Mouse (Mus musculus): ENCODE data around the gene Sept5. TPM values are rescaled to one million over a fixed set of nuclear protein-coding genes. Genes with fewer than 3 reads are reported as not detected.

The Sept5 gene
- total and polyA plus RNA-seq, 2 experiments from 2014 or later = 3.8 to 8.7 TPM

DNA sequence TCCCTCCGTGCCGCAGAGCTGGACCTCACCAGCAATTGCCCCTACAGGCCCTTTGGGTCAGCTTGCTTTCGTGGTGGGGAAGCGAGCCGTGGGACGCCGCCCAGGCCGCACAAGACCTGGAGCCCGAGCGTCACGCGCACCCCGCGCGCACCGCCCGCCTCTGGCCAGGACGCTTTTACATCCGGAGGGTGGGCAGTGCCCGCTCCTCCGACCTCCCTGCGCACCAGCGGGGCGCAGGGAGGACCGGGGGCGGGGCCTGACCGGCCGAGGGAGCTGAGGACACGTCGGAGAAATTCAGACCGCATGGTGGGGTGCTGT lies 41.1 kb downstream of the Sept5 start:
- Histone ChIP-seq H3K9ac (replicated peaks; ENCODE audit: low read depth, low read length) (no peak overlapping the region), H3K4me3 (ENCODE audit: low read depth, low read length) (no peak overlapping the region), H3K27me3 (ENCODE audit: control insufficient read depth, insufficient read depth, low read length) (peaks cover 96% of the 10 kb centered on the region), H3K9me3 (replicated peaks; ENCODE audit: control insufficient read depth, low read length) (no peaks in the 10 kb centered on the region), H3K36me3 (replicated peaks; ENCODE audit: control insufficient read depth, insufficient read depth, low read length) (no peaks in the 10 kb centered on the region), H3K4me1 (ENCODE audit: control insufficient read depth, insufficient read depth) (peaks cover 10% of the 10 kb centered on the region), H3K4me2 (ENCODE audit: low read depth, low read length) (no peak overlapping the region), H3K27ac (ENCODE audit: low read depth) (no peak overlapping the region)
- no peak for DNase-seq (ENCODE audit: low spot score)
- TF ChIP-seq EP300 (IDR thresholded peaks at IDR 0.05; ENCODE audit: low read depth) (no peak), CTCF (IDR thresholded peaks at IDR 0.05; ENCODE audit: low read depth) (no peak)
- no peak for ATAC-seq (ENCODE audit: insufficient read depth, low read depth)
- 21% methylated on average over 30 of the region's 31 CpGs for whole genome bisulfite sequencing

DNA sequence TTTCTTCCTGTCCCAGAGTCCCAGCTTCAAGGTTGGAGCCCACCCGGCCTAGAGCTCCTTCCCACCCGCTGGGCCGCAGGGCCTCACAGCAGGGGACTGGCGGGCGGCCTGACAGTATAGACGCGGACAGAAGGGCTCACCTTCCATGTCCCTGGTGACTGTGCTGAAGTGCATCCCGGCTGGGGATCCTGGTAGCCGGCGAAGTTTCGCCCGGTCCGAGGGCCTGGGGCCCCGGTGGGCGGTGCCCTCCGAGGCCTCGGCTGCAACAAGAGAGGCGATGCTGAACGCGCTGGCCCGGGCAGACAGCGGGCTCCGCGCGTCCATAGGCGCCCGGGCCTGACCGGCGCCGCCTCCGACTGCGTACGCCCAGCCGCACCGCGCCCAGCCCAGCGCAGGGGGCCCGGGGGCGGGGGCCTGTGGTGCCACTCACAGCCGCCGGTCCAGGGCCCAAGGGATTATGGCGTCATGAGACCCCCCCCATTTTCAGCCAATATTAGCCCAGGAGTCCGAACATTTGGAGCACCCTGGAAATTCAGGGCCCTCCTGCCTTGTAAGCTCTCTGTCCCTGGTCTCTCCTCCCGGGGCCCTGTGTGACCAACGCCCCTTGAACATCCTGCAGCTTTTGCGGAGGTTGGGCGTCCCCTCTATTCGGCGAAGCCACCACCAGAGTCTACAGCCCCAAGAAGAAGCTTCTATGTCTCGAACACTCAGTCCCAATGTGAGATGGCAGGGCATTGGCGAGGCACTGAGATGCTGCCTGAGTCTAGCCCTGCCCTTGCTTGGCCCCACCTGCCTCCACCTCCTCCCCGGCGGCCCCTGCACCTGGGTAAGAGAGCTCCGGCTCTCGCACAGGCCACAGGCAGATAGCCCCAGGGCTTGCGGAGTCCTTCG lies 41.7 kb downstream of the Sept5 start:
- H3K4me3 ChIP-seq (ENCODE audit: low read depth, low read length) = peak overlapping the region; percentile 51
- no peak for ATAC-seq (ENCODE audit: insufficient read depth, low read depth)
- TF ChIP-seq EP300 (IDR thresholded peaks at IDR 0.05; ENCODE audit: low read depth) (no peak), CTCF (IDR thresholded peaks at IDR 0.05; ENCODE audit: low read depth) (no peak)
- H3K27ac ChIP-seq (ENCODE audit: low read depth) = no peak overlapping the region
- 7% methylated on average over 54 of the region's 57 CpGs for WGBS
- H3K9ac ChIP-seq (replicated peaks; ENCODE audit: low read depth, low read length) = no peak overlapping the region
- H3K4me1 ChIP-seq (ENCODE audit: control insufficient read depth, insufficient read depth) = peaks cover 10% of the 10 kb centered on the region
- no peak for DNase-seq (ENCODE audit: low spot score)
- peaks cover 96% of the 10 kb centered on the region for H3K27me3 ChIP-seq (ENCODE audit: control insufficient read depth, insufficient read depth, low read length)
- H3K9me3 ChIP-seq (replicated peaks; ENCODE audit: control insufficient read depth, low read length) = no peaks in the 10 kb centered on the region
- H3K36me3 ChIP-seq (replicated peaks; ENCODE audit: control insufficient read depth, insufficient read depth, low read length) = no peaks in the 10 kb centered on the region
- H3K4me2 ChIP-seq (ENCODE audit: low read depth, low read length) = peak overlapping the region; percentile 29

DNA sequence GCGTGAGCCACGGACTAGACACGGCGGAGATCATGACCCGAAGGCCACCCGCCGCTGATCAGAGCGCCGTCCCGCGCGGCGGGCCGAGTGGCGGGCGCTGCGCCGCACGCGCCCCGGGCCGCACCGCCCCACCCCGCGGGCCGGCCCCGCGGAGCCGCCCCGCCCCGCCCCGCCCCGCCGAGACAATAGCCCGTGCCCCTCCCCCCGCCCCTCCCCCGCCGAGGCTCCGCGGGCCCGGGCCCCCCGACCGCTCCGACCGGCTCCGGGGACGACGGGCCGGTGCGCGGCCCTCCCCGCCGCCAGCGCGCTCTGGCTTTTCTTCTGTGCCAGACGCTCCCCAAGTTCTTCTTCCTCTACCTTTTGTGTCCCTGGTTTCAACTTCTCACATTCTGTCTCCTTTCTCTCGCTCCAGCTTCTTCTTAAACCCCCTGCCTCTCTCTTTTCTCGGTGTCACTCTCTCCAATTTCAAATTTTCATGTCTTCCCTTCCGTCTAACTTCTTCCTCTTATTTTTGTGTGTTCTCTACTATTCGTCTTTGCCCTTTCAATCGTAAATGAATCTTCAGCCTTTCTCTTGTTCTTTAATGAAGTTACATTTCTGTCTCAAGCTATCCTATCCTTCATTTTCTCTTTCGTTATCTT lies 42.7 kb downstream of the Sept5 start:
- peaks cover 15% of the 10 kb centered on the region for H3K4me1 ChIP-seq (ENCODE audit: control insufficient read depth, insufficient read depth)
- no peak for ATAC-seq (ENCODE audit: insufficient read depth, low read depth)
- H3K4me2 ChIP-seq (ENCODE audit: low read depth, low read length) = peak overlapping the region; percentile 73
- H3K4me3 ChIP-seq (ENCODE audit: low read depth, low read length) = peak overlapping the region; percentile 51
- peaks cover 99% of the 10 kb centered on the region for H3K27me3 ChIP-seq (ENCODE audit: control insufficient read depth, insufficient read depth, low read length)
- no peak overlapping the region for H3K9ac ChIP-seq (replicated peaks; ENCODE audit: low read depth, low read length)
- no peak for DNase-seq (ENCODE audit: low spot score)
- TF ChIP-seq CTCF (IDR thresholded peaks at IDR 0.05; ENCODE audit: low read depth) (no peak), EP300 (IDR thresholded peaks at IDR 0.05; ENCODE audit: low read depth) (no peak)
- H3K36me3 ChIP-seq (replicated peaks; ENCODE audit: control insufficient read depth, insufficient read depth, low read length) = no peaks in the 10 kb centered on the region
- WGBS = 4% methylated on average over 23 of the region's 62 CpGs
- H3K9me3 ChIP-seq (replicated peaks; ENCODE audit: control insufficient read depth, low read length) = no peaks in the 10 kb centered on the region
- no peak overlapping the region for H3K27ac ChIP-seq (ENCODE audit: low read depth)

DNA sequence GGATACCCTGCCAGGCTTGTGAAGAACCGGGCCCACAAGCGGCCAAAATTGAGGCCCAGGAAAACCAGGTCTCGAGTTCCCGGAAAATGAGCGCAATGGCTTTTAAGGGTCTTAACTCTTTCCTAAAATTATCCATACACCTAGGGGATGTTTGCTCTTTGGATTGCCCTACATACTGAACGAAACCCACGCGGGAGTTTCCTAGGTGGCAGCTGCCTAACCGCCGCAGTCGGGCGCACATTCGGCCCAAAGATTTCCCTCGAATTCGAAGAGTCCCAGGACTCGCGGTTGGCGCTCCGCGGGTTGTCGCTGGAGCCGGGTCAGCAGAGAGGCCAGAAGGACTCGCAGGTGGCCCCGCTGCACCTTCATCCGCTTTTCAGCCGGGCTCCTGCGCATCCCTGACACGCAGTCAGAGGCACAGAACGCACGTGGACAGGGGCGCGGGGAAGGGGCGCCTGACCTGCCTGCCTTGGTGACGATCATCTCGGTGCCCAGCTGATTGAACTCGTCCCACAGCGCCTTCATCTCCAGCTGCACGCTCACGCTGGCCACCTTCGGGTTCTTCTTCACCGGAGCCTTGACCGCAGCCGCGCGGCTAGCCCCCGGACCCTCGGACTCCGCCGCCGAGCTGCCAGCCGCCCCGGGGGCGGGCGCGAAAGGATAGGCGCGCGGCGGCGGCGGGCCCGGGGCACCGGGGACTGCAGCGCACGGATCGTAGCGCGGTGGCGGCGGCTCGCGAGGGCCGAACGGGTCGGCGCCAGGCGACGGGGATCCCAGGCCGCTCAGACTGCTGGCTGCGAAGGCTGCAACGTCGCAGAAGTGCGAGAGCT lies 43.5 kb downstream of the Sept5 start:
- DNase-seq (ENCODE audit: low spot score) (no peak), ATAC-seq (ENCODE audit: insufficient read depth, low read depth) (no peak; the same call in 1 of the 2 replicates)
- Histone ChIP-seq H3K27ac (ENCODE audit: low read depth) (no peak overlapping the region), H3K9me3 (replicated peaks; ENCODE audit: control insufficient read depth, low read length) (no peaks in the 10 kb centered on the region), H3K36me3 (replicated peaks; ENCODE audit: control insufficient read depth, insufficient read depth, low read length) (no peaks in the 10 kb centered on the region), H3K27me3 (ENCODE audit: control insufficient read depth, insufficient read depth, low read length) (peaks cover 99% of the 10 kb centered on the region), H3K4me3 (ENCODE audit: low read depth, low read length) (peak overlapping the region; percentile 51), H3K4me2 (ENCODE audit: low read depth, low read length) (peak overlapping the region; percentile 73), H3K4me1 (ENCODE audit: control insufficient read depth, insufficient read depth) (peaks cover 21% of the 10 kb centered on the region), H3K9ac (replicated peaks; ENCODE audit: low read depth, low read length) (no peak overlapping the region)
- 5% methylated on average over 81 of the region's 83 CpGs for WGBS
- no peak for TF ChIP-seq CTCF (IDR thresholded peaks at IDR 0.05; ENCODE audit: low read depth)
- TF ChIP-seq EP300 (IDR thresholded peaks at IDR 0.05; ENCODE audit: low read depth) = no peak

DNA sequence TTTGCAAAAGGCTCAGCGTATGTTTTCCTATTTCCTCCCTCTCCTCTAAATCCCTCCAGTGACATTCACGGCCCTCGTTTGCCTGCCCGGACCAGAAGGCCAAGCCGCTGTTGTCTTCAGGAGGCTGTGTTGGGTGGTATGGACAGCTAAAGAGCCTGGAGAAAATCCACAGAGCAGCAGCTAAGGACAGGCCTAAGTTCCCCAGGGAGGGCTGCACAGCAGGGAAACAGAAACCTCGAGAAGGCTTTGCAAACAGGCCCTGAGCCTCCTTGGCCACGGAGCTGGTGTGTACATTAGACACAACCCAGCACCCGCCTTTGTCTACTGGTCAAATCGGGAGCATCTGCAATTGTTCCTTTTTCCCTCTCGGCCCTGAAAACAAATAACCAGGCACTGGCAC lies 44.1 kb downstream of the Sept5 start:
- Histone ChIP-seq H3K4me3 (ENCODE audit: low read depth, low read length) (peak overlapping the region; percentile 51), H3K4me1 (ENCODE audit: control insufficient read depth, insufficient read depth) (peaks cover 20% of the 10 kb centered on the region)
- WGBS = 47% methylated on average over 10 of the region's 10 CpGs

More for the DNA sequence above, 44.1 kb downstream of the Sept5 start:
- ATAC-seq (ENCODE audit: insufficient read depth, low read depth) (no peak), DNase-seq (ENCODE audit: low spot score) (no peak)
- TF ChIP-seq EP300 (IDR thresholded peaks at IDR 0.05; ENCODE audit: low read depth) (no peak), CTCF (IDR thresholded peaks at IDR 0.05; ENCODE audit: low read depth) (no peak)
- Histone ChIP-seq H3K36me3 (replicated peaks; ENCODE audit: control insufficient read depth, insufficient read depth, low read length) (no peaks in the 10 kb centered on the region), H3K9me3 (replicated peaks; ENCODE audit: control insufficient read depth, low read length) (no peaks in the 10 kb centered on the region), H3K9ac (replicated peaks; ENCODE audit: low read depth, low read length) (no peak overlapping the region), H3K27ac (ENCODE audit: low read depth) (no peak overlapping the region), H3K27me3 (ENCODE audit: control insufficient read depth, insufficient read depth, low read length) (peaks cover 99% of the 10 kb centered on the region), H3K4me2 (ENCODE audit: low read depth, low read length) (peak overlapping the region; percentile 73; the same call in 1 of the 2 replicates)

All from heart, postnatal 0 days (tissue).